16 mouse cellular contexts compared by ENCODE assay signal in genomic region chr2:42651259-42651658, GRCm38 (mm10). TPM values are rescaled to one million over a fixed set of nuclear protein-coding genes. Genes with fewer than 3 reads are reported as not detected.
DNase-seq lines count a peak whose midpoint lies in the region; ATAC-seq lines count a peak whose summit lies in the region.
"Had no signal": no experiment of that assay in that cellular context is flagged by ENCODE, and none has a peak within 500 bp of the region (broad histone marks: within the 10 kb centered on the region; RNA-seq: fewer than 3 reads in every experiment).

No protein-coding gene starts in this region.

- no peak overlapping the region for H3K9ac ChIP-seq in midbrain, embryonic 11.5 days (ENCODE audit: low read length)
- H3K9ac ChIP-seq in midbrain, embryonic 13.5 days (replicated peaks), result no peak overlapping the region

- WGBS in midbrain, embryonic 11.5 days, result 87% methylated on average over 4 of the region's 4 CpGs
- WGBS in midbrain, embryonic 10.5 days, result 86% methylated on average over 4 of the region's 4 CpGs
- WGBS in midbrain, embryonic 13.5 days, result 84% methylated on average over 4 of the region's 4 CpGs

- no peaks in the 10 kb centered on the region for H3K9me3 ChIP-seq in midbrain, embryonic 11.5 days (ENCODE audit: control insufficient read depth, low read length)
- H3K9me3 ChIP-seq in midbrain, embryonic 10.5 days (replicated peaks), result no peaks in the 10 kb centered on the region
- no peaks in the 10 kb centered on the region for H3K9me3 ChIP-seq in midbrain, embryonic 13.5 days

- no peak for ATAC-seq in midbrain, embryonic 11.5 days (ENCODE audit: low FRiP score)
- ATAC-seq in midbrain, embryonic 13.5 days, result no peak
- no peak for ATAC-seq in megakaryocyte-erythroid progenitor cell, adult 5-6 weeks (replicated peaks; ENCODE audit: low FRiP score, low TSS enrichment, poor library complexity, severe bottlenecking)
- ATAC-seq: intestine, postnatal 0 days had no signal

- H3K27ac ChIP-seq in midbrain, embryonic 11.5 days (ENCODE audit: low read depth, low read length), result no peak overlapping the region
- H3K27ac ChIP-seq in midbrain, embryonic 10.5 days (replicated peaks), result no peak overlapping the region
- H3K27ac ChIP-seq in midbrain, embryonic 13.5 days, result no peak overlapping the region

- H3K4me3 ChIP-seq in midbrain, embryonic 11.5 days (ENCODE audit: low read depth, low read length), result no peak overlapping the region
- H3K4me3 ChIP-seq in midbrain, embryonic 10.5 days, result no peak overlapping the region
- H3K4me3 ChIP-seq in midbrain, embryonic 13.5 days (replicated peaks), result peak overlapping the region; percentile 52

- peak; percentile 3 for DNase-seq in embryo, embryonic 10.5 days (ENCODE audit: low spot score)
- no peak for DNase-seq in embryo, embryonic 10 days (ENCODE audit: low spot score)
- DNase-seq in midbrain, embryonic 11.5 days (ENCODE audit: low spot score, missing footprints), result peak; percentile 86
- no peak for DNase-seq in midbrain, embryonic 10.5 days (ENCODE audit: low spot score)
- DNase-seq in thymus, adult 18-20 months, result no peak
- DNase-seq: embryo, embryonic 11 days; gastrocnemius, postnatal 25 days; heart, postnatal 14 days; kidney, postnatal 14 days; layer of hippocampus, adult 9-11 months; lung, adult 2 months; lung, postnatal 4 days had no signal

- no peaks in the 10 kb centered on the region for H3K27me3 ChIP-seq in midbrain, embryonic 11.5 days (ENCODE audit: control insufficient read depth, insufficient read depth, low read length)
- peaks cover 35% of the 10 kb centered on the region for H3K27me3 ChIP-seq in midbrain, embryonic 10.5 days (ENCODE audit: low read depth, poor library complexity, severe bottlenecking)
- H3K27me3 ChIP-seq in midbrain, embryonic 13.5 days, result peaks cover 4% of the 10 kb centered on the region

- H3K4me2 ChIP-seq in midbrain, embryonic 11.5 days, result no peak overlapping the region
- H3K4me2 ChIP-seq in midbrain, embryonic 13.5 days (replicated peaks), result peak overlapping the region; percentile 69

- H3K36me3 ChIP-seq in midbrain, embryonic 11.5 days (ENCODE audit: control insufficient read depth, insufficient read depth, low read length), result no peaks in the 10 kb centered on the region
- no peaks in the 10 kb centered on the region for H3K36me3 ChIP-seq in midbrain, embryonic 10.5 days
- H3K36me3 ChIP-seq in midbrain, embryonic 13.5 days, result no peaks in the 10 kb centered on the region

- H3K4me1 ChIP-seq in midbrain, embryonic 11.5 days (ENCODE audit: control insufficient read depth, insufficient read depth, low read length), result no peaks in the 10 kb centered on the region
- peaks cover 14% of the 10 kb centered on the region for H3K4me1 ChIP-seq in midbrain, embryonic 10.5 days
- peaks cover 12% of the 10 kb centered on the region for H3K4me1 ChIP-seq in midbrain, embryonic 13.5 days (replicated peaks)

RNA-seq across cellular contexts. Expression of gene Lrp1b, which starts 2.2 kb away (rescaled TPM):
- 3.0 and 3.6 TPM in 2 replicates for polyA plus RNA-seq in midbrain, embryonic 11.5 days (2014; fragmentation: Nextera tagmentation; extraction: Ambion mirVana)
- polyA plus RNA-seq in midbrain, embryonic 10.5 days (2016; fragmentation: Nextera tagmentation; extraction: Ambion mirVana), result 1.7 and 3.2 TPM in 2 replicates
- 13.6 and 13.7 TPM in 2 replicates for polyA plus RNA-seq in midbrain, embryonic 13.5 days (2015; fragmentation: Nextera tagmentation; extraction: Ambion mirVana)
- total RNA-seq in megakaryocyte-erythroid progenitor cell, adult 5-6 weeks (2014; fragmentation: Nextera tagmentation), result not detected in 2 replicates
- total RNA-seq in megakaryocyte-erythroid progenitor cell, adult 5-6 weeks (2017), result not detected in 2 replicates
- total RNA-seq: gastrocnemius, postnatal 25 days had no signal
- polyA plus RNA-seq: liver, adult 2 months; lung, adult 2 months had no signal

Comparison
In these comparisons a context has a peak if more than half of its experiments do, and no peak if none do; other contexts are left out.
1. DNase-seq: peak in embryo, embryonic 10.5 days (single experiment) and midbrain, embryonic 11.5 days (single experiment); none in embryo, embryonic 10 days (single experiment), midbrain, embryonic 10.5 days (single experiment) and thymus, adult 18-20 months (0 of 2).